Mouse (Mus musculus) brain, embryonic 14.5 days (tissue): ENCODE results near the gene Tenm2. TPM values are rescaled to one million over a fixed set of nuclear protein-coding genes. Genes with fewer than 3 reads are reported as not detected.

Experiments used
- DNase-seq: peaks from one replicate; pipeline ENCODE4 v3.0.0-alpha.2; 2011; ENCODE audit warnings: low read depth
- CTCF ChIP-seq: fragments of 200-500 bp; IDR thresholded peaks from 2 replicates; pipeline ENCODE4 v1.5.1; 2012; ENCODE audit warnings: inconsistent platforms, mild to moderate bottlenecking, moderate library complexity, borderline replicate concordance; ENCODE audit not compliant: insufficient read depth, insufficient read length; ENCODE audit errors: extremely low read depth
- POLR2A ChIP-seq: fragments of 200-500 bp; IDR thresholded peaks from 2 replicates; pipeline ENCODE4 v1.6.1; 2012; ENCODE audit warnings: mild to moderate bottlenecking, inconsistent platforms, borderline replicate concordance; ENCODE audit not compliant: poor library complexity, insufficient read depth, insufficient read length, severe bottlenecking; ENCODE audit errors: extremely low read depth
- polyA plus RNA-seq: library from polyadenylated mRNA; depleted of rRNA; stranded (reverse); fragments of >200 nt; gene quantifications from 2 replicates; pipeline ENCODE4 v1.2.3, GENCODE M21; 2012

Tenm2 gene
- polyA plus RNA-seq, 1 experiment = 47.2 TPM

GRCm38 (mm10) chr11:36001282-36001970 is 1234.3 kb downstream of the Tenm2 start:
- peak; percentile 98 for TF ChIP-seq CTCF
- TF ChIP-seq POLR2A = no peak
- peak; percentile 97 for DNase-seq

- DNase-seq = peak; percentile 17
- TF ChIP-seq POLR2A (no peak), CTCF (no peak)
Measured at GRCm38 (mm10) chr11:36000585-36001281, 1235.0 kb downstream of the Tenm2 start.

GRCm38 (mm10) chr11:36000038-36000437 is 1235.7 kb downstream of the Tenm2 start:
- peak; percentile 66 for DNase-seq
- TF ChIP-seq CTCF = no peak
- TF ChIP-seq POLR2A = no peak

DNA sequence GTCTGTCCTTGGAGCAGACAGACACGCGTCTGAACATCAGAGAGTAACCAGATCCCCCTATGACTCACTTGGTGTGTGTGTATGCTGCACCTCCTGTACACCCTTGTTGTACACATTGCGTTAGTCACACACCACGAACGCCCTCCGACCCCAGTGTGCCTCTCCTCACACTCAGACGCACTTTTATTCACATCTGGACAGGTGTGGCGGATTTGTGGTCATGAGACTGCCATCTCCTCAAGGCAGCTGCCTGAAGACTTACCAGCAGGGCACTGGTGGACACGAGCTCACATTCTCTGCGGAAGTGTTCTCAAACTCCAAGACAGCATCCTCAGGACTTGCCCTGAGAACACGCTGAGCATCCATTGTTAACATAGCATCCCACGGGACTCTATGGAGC is 1237.7 kb downstream of the Tenm2 start:
- no peak for DNase-seq
- TF ChIP-seq POLR2A = no peak
- TF ChIP-seq CTCF = no peak

DNA sequence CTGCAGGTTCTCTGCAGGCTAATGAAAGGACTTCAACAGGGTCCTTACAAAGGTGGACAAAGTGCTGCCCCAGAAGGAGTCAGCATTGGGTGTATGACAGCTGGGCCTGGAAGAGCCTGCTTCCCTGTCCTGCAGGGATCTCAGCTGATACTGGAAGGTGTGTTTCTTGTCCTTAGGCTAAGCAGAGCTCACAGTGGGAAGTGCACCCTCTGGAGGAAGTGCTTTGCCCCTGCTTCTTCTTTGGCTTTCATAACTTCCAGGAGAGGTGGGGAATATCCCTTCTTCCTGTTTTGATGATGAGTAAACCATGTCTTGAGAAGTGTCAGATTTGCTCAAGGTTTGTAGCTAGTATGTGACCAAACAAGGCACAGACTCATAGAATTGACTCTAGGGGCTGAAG is 1240.5 kb downstream of the Tenm2 start:
- no peak for DNase-seq
- no peak for TF ChIP-seq CTCF
- no peak for TF ChIP-seq POLR2A

GRCm38 (mm10) chr11:35991846-35992245 is 1243.9 kb downstream of the Tenm2 start:
- TF ChIP-seq POLR2A = no peak
- no peak for TF ChIP-seq CTCF
- DNase-seq = peak; percentile 76

DNA sequence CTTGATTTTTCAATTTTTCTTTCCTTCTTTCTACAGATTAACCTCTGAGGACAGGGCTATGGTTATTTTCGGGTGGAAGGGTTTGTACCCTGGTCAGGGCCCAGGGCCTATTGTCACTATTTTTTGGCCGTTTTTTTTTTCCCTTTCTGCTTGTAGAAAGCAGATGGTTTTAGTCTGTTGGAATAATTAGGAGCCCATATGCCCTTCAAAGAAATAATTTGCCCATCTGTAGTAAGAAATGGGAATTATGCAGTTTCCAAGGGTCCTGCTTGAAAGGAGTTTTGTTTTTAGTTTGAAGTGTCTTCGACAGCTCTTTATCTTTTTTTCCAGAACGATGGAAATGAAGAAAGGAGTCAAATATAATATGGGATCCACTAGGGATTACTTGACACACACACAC is 1245.8 kb downstream of the Tenm2 start:
- TF ChIP-seq POLR2A (no peak), CTCF (no peak)
- DNase-seq = peak; percentile 50

DNA sequence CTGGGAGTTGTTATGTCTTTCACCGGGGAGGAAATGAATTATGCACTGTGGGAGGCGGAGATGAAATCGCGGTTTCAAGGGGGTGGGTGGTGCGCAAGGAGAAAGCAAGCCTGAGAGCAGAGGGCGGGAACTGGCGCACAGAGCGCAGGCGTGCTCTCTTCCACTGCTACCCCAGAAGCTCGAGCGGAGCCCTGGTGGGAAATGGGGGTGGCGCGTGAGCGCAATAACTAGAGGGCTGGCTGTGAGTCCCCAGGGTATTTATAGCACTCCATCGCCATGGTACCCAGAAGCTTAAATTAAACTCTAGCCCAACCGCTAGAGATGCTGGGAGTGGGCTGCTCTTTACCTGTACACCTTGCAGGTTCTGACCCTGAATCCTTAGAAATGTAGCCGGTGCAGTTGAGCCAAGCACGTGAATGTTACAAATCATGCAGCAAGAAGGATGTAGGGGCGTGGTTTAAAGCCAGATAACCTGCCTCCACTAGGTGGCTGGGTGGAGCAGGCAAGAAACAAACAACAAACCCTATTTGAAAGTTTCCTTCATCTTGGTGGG is 1249.8 kb downstream of the Tenm2 start:
- DNase-seq = peak; percentile 85
- TF ChIP-seq CTCF (0 out of 2 replicates have a peak, but pooled peaks have one; percentile 13), POLR2A (no peak)

DNA sequence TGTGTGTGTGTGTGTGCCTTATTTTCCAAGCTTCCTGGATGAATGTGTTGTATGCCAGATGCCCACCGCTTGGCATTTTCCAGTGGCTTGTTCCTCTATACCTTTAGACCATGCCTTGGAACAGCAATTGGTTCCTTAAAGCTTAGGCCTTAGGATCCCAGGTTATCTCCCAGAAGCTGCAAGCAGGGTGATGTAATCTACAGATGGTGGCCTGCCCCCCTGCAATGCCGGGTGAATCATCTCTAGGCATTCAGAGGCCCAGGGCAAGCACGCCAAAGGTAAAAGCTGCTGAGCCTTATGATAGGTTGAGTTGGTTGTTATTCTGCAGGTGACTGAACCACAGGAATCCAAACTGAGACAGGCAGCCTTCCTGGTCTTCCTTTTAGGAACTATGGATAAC is 1253.0 kb downstream of the Tenm2 start:
- no peak for DNase-seq
- TF ChIP-seq POLR2A (no peak), CTCF (no peak)

- TF ChIP-seq CTCF = peak; percentile 37; the same call in 1 of the 2 replicates
- TF ChIP-seq POLR2A = no peak
- peak; percentile 88 for DNase-seq
Measured at GRCm38 (mm10) chr11:35980411-35980917, 1255.3 kb downstream of the Tenm2 start, which contains the start of gene Wwc1. TSS of gene Wwc1 (minus strand) at chr11:35980527.

GRCm38 (mm10) chr11:35979733-35980410 is 1255.9 kb downstream of the Tenm2 start:
- no peak for TF ChIP-seq CTCF
- TF ChIP-seq POLR2A = no peak
- DNase-seq = peak; percentile 55

DNA sequence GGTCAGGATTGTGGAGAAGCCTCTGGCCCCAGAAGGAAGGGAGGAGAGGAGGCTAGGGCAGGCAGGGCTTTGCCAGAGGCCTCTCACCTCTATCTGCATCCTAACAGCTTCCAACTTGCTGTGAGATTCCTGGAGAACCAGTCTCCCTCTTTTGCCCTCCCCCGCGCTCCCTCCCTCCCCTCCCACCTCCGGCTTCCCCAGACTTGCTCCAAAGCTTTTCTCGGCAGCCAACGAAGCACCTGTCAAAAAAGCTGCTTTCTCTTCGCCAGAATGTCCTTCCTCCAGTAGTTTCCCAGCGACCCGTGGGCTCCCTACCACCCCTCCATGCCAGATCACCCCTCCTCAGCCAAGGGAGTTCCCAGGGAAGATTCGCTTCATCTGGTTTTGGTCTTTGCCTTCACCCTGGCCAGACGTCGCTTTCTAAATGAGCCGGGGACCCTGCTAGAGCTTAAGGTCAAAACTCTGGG is 1256.5 kb downstream of the Tenm2 start:
- DNase-seq = peak; percentile 47
- no peak for TF ChIP-seq CTCF
- no peak for TF ChIP-seq POLR2A
